Mouse (Mus musculus) limb, embryonic 14.5 days (tissue): ENCODE measurements around the gene Smg6. TPM values are rescaled to one million over a fixed set of nuclear protein-coding genes. Genes with fewer than 3 reads are reported as not detected.

Source experiments
- ATAC-seq: fragments of 200-750 bp; cut with Nextera tagmentation; 2 replicates; pipeline ENCODE4 v1.8.0; 2017; ENCODE audit warnings: low read depth, moderate number of reproducible peaks, moderate TSS enrichment; ENCODE audit not compliant: low FRiP score
- DNase-seq: peaks from one replicate; pipeline ENCODE4 v3.0.0-alpha.2; 2015; ENCODE audit warnings: low spot score
- H3K27ac ChIP-seq: fragments of 300-500 bp; sonication (generic); replicated peaks from 2 replicates; pipeline ENCODE4 v1.5.1; 2014; ENCODE audit warnings: low read depth, mild to moderate bottlenecking, low read length, moderate library complexity, mixed read lengths
- H3K27me3 ChIP-seq: fragments of 300-500 bp; sonication (generic); 2 replicates; pipeline ENCODE4 v1.6.1; 2014; ENCODE audit warnings: low read length, mixed read lengths; ENCODE audit not compliant: control insufficient read depth, insufficient read depth
- H3K36me3 ChIP-seq: fragments of 300-500 bp; sonication (generic); 2 replicates; pipeline ENCODE4 v1.6.1; 2014; ENCODE audit warnings: mild to moderate bottlenecking, low read length, moderate library complexity, mixed read lengths; ENCODE audit not compliant: control insufficient read depth, insufficient read depth
- H3K4me1 ChIP-seq: fragments of 300-500 bp; sonication (generic); 2 replicates; pipeline ENCODE4 v1.6.1; 2014; ENCODE audit warnings: antibody characterized with exemption, low read length, mixed read lengths; ENCODE audit not compliant: control insufficient read depth, insufficient read depth
- H3K4me2 ChIP-seq: fragments of 300-500 bp; sonication (generic); replicated peaks from 2 replicates; pipeline ENCODE4 v1.6.1; 2014; ENCODE audit warnings: low read depth, mild to moderate bottlenecking, low read length, moderate library complexity; ENCODE audit not compliant: severe bottlenecking
- H3K4me3 ChIP-seq: fragments of 300-500 bp; sonication (generic); replicated peaks from 2 replicates; pipeline ENCODE4 v1.5.1; 2014; ENCODE audit warnings: low read length
- H3K9ac ChIP-seq: fragments of 300-500 bp; sonication (generic); 2 replicates; pipeline ENCODE4 v1.6.1; 2014; ENCODE audit warnings: mild to moderate bottlenecking, low read depth, low read length, moderate library complexity; ENCODE audit not compliant: severe bottlenecking
- H3K9me3 ChIP-seq: fragments of 300-500 bp; sonication (generic); 2 replicates; pipeline ENCODE4 v1.6.1; 2016; ENCODE audit warnings: low read length; ENCODE audit not compliant: control insufficient read depth
- POLR2A ChIP-seq: fragments of 200-500 bp; IDR thresholded peaks from 2 replicates; pipeline ENCODE4 v1.8.0; 2012; ENCODE audit warnings: inconsistent platforms, mild to moderate bottlenecking, moderate library complexity, borderline replicate concordance; ENCODE audit not compliant: insufficient read depth, insufficient read length; ENCODE audit errors: extremely low read depth
- WGBS: fragments of 180-500 bp; shearing (Covaris S2); extraction: QIAGEN DNeasy Blood & Tissue Kit; methylation state at CpG from one replicate; pipeline ENCODE4 v1.1.7; 2014; 5-methylcytosine and 5-hydroxymethylcytosine counted together
- polyA plus RNA-seq, 2 experiments: library from polyadenylated mRNA; depleted of rRNA in 1 of 2; stranded (reverse) in 1 of 2; unstranded in 1 of 2; fragments of >200 nt; fragmentation: Nextera tagmentation in 1 of 2; extraction: Ambion mirVana in 1 of 2; gene quantifications; 2 replicates each; pipeline versions ENCODE4 v1.2.1 to v1.2.3; 2012 to 2014

The Smg6 gene
- polyA plus RNA-seq, 2 experiments, result 16.0 to 36.5 TPM

- H3K9ac ChIP-seq, result no peak overlapping the region
- no peak for DNase-seq
- H3K4me3 ChIP-seq, result no peak overlapping the region
- ATAC-seq, result no peak
- H3K27ac ChIP-seq, result no peak overlapping the region
- WGBS, result 88% methylated on average over 3 of the region's 3 CpGs
- H3K4me1 ChIP-seq, result no peaks in the 10 kb centered on the region
- no peak for TF ChIP-seq POLR2A
- H3K9me3 ChIP-seq, result no peaks in the 10 kb centered on the region
- no peaks in the 10 kb centered on the region for H3K27me3 ChIP-seq
- peaks cover 27% of the 10 kb centered on the region for H3K36me3 ChIP-seq
- H3K4me2 ChIP-seq, result no peak overlapping the region
Measured at GRCm38 (mm10) chr11:74912492-74912891, 13.1 kb upstream of the Smg6 start.

DNA sequence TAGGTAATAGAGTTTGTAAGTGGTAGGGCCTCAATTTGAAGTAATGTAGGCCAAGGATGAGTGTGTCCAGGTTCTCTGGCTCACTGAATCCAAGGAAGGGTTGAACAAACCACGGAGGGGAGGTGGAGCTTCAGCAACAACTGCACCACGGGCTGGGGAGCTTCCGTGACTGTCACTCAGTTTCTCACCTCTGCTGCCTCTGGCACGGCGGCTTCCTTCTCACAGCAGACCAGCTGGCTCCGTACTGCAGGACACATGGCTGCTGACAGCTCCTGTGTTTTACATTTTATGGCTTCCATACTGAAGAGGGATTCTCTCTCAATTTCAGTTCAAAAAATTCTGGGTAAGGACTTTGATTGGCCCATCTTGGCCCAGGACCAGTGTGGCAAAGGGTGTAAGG lies 6.4 kb upstream of the Smg6 start:
- ATAC-seq, result no peak
- no peak overlapping the region for H3K4me2 ChIP-seq
- H3K4me3 ChIP-seq, result no peak overlapping the region
- no peaks in the 10 kb centered on the region; the same call in 1 of the 2 replicates for H3K4me1 ChIP-seq
- WGBS, result 53% methylated on average over 6 of the region's 6 CpGs
- peaks cover 19% of the 10 kb centered on the region for H3K36me3 ChIP-seq
- no peak overlapping the region for H3K9ac ChIP-seq
- H3K27me3 ChIP-seq, result no peaks in the 10 kb centered on the region
- no peak for TF ChIP-seq POLR2A
- H3K27ac ChIP-seq, result no peak overlapping the region
- no peak for DNase-seq
- H3K9me3 ChIP-seq, result no peaks in the 10 kb centered on the region

DNA sequence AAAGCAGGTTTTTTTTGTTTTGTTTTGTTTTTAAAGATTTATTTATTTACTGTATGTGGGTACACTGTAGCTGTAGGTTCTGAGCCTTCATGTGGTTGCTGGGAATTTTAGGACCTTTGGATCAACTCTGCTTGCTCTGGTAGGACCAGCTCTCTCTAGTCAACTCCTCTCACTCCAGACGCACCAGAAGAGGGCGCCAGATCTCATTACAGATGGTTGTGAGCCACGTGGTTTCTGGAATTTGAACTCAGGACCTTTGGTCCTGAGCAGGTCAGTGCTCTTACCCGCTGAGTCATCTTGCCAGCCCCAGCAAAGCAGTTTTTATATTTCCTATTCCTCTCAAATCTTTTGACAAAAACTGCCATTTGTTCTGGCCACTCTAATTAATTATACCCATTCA lies 1.5 kb upstream of the Smg6 start:
- no peaks in the 10 kb centered on the region for H3K9me3 ChIP-seq
- 65% methylated on average over 4 of the region's 4 CpGs for WGBS
- no peak overlapping the region for H3K4me2 ChIP-seq
- H3K4me3 ChIP-seq, result no peak overlapping the region
- H3K4me1 ChIP-seq, result peaks cover 15% of the 10 kb centered on the region
- no peak overlapping the region for H3K27ac ChIP-seq
- H3K36me3 ChIP-seq, result peaks cover 7% of the 10 kb centered on the region
- ATAC-seq (no peak), DNase-seq (peak; percentile 13)
- no peak overlapping the region for H3K9ac ChIP-seq
- H3K27me3 ChIP-seq, result no peaks in the 10 kb centered on the region
- no peak for TF ChIP-seq POLR2A

DNA sequence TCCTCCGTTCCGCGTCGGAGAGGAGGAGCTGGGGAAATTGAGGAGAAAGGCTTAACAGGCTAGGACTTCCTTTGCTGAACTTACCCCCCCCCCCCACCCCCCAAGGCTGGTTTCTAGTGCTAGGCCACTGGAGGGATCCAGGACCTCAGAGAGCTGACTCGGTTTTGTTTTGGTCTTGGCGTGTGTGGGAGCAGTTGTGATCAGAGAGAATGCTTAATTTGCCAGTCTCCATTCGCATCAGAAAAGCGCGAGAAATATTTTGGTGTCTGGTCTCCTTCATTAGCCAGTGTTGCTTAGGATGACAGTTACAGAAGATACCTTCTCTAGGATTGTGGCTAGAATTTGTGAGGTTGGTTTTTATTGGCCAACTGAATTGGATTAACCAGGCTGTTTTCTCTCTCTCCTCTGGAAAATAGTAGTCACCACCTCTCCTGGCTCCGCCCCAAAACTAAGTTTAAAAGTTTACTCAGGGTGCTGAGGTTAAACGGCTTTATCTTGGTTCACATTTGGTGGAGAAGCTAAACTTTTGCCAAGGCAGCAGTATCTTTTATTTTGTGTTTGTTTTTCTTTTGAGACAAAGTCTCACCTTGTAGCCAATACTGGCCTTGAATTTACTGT lies 874 bp downstream of the Smg6 start:
- 7% methylated on average over 11 of the region's 11 CpGs for WGBS
- no peak for TF ChIP-seq POLR2A
- ATAC-seq (peak; percentile 10), DNase-seq (peak; percentile 6)
- Histone ChIP-seq H3K4me1 (peaks cover 15% of the 10 kb centered on the region), H3K4me3 (peak overlapping the region; percentile 89), H3K27me3 (no peaks in the 10 kb centered on the region), H3K27ac (peak overlapping the region; percentile 96), H3K4me2 (peak overlapping the region; percentile 61), H3K9me3 (no peaks in the 10 kb centered on the region), H3K36me3 (peaks cover 21% of the 10 kb centered on the region), H3K9ac (peak overlapping the region; percentile 87)

- Histone ChIP-seq H3K36me3 (peaks cover 25% of the 10 kb centered on the region), H3K27me3 (no peaks in the 10 kb centered on the region), H3K27ac (no peak overlapping the region), H3K9ac (no peak overlapping the region), H3K9me3 (no peaks in the 10 kb centered on the region), H3K4me1 (peaks cover 15% of the 10 kb centered on the region), H3K4me2 (no peak overlapping the region; the same call in 1 of the 2 replicates), H3K4me3 (no peak overlapping the region)
- no peak for DNase-seq
- 93% methylated on average over 2 of the region's 2 CpGs for WGBS
- no peak for TF ChIP-seq POLR2A
- no peak for ATAC-seq
Measured at GRCm38 (mm10) chr11:74927236-74927725, 1.7 kb downstream of the Smg6 start.
